In genomic region chr2:84827283-84827920, GRCm38 (mm10) we compare ENCODE assay signal across 8 mouse cellular contexts. TPM values are rescaled to one million over a fixed set of nuclear protein-coding genes. Genes with fewer than 3 reads are reported as not detected.
DNase-seq lines count a peak whose midpoint lies in the region; ATAC-seq lines count a peak whose summit lies in the region.

No protein-coding gene starts in this region.

- intact Hi-C loops in left cerebral cortex, postnatal 25 days (cut with DNase I) = loop anchor here (2.0 kb wide), 1 partner anchor 209 kb away; the partner anchor contains the start of genes P2rx3 and Ssrp1

- no peaks in the 10 kb centered on the region for H3K9me3 ChIP-seq in heart, embryonic 13.5 days

- WGBS in heart, embryonic 13.5 days = under 1% methylated on average over 29 of the region's 29 CpGs

- peak; percentile 22 for DNase-seq in urinary bladder, postnatal 14 days (ENCODE audit: low spot score)
- DNase-seq in urinary bladder, postnatal 10 days (ENCODE audit: low spot score) = no peak
- peak; percentile 14 for DNase-seq in cerebellum, adult 8-10 months
- peak; percentile 58 to 66 for DNase-seq in kidney, postnatal 25 days
- peak; percentile 35 for DNase-seq in neural tube, embryonic 10.5 days (ENCODE audit: extremely low spot score, low spot score)
- no peak for DNase-seq in ovary, postnatal 14 days (ENCODE audit: low spot score)
- DNase-seq in left cerebral cortex, postnatal 25 days (ENCODE audit: low spot score in 2 of 2) = no peak

- H3K27me3 ChIP-seq in heart, embryonic 13.5 days (replicated peaks) = no peaks in the 10 kb centered on the region

- peaks cover 25% of the 10 kb centered on the region for H3K36me3 ChIP-seq in heart, embryonic 13.5 days

- ATAC-seq in heart, embryonic 13.5 days (ENCODE audit: extremely low read depth, insufficient number of reproducible peaks, low FRiP score, low TSS enrichment) = peak; percentile 55

- peak overlapping the region; percentile 92 for H3K9ac ChIP-seq in heart, embryonic 13.5 days

- H3K4me3 ChIP-seq in heart, embryonic 13.5 days = peak overlapping the region; percentile 90

- H3K4me1 ChIP-seq in heart, embryonic 13.5 days = peaks cover 31% of the 10 kb centered on the region

- H3K27ac ChIP-seq in heart, embryonic 13.5 days (replicated peaks) = peak overlapping the region; percentile 83

- peak overlapping the region; percentile 96 for H3K4me2 ChIP-seq in heart, embryonic 13.5 days

RNA-seq across cellular contexts. Expression of gene Timm10, which starts 0.6 kb away (rescaled TPM):
- polyA plus RNA-seq in heart, embryonic 13.5 days (2015; fragmentation: Nextera tagmentation; extraction: Ambion mirVana) = 72.3 and 89.1 TPM in 2 replicates
- 10 to 100 TPM; 48.1 to 59.6 TPM for total RNA-seq in left cerebral cortex, postnatal 25 days (2021)

RNA-seq across cellular contexts. Expression of gene Smtnl1, which starts 5.0 kb away (rescaled TPM):
- polyA plus RNA-seq in heart, embryonic 13.5 days (2015; fragmentation: Nextera tagmentation; extraction: Ambion mirVana) = 0.24 and 0.27 TPM in 2 replicates
- not detected for total RNA-seq in left cerebral cortex, postnatal 25 days (2021)

RNA-seq across cellular contexts. Expression of gene Slc43a1, which starts 11.2 kb away (rescaled TPM):
- polyA plus RNA-seq in heart, embryonic 13.5 days (2015; fragmentation: Nextera tagmentation; extraction: Ambion mirVana) = 16.1 and 17.1 TPM in 2 replicates
- total RNA-seq in left cerebral cortex, postnatal 25 days (2021) = under 1 TPM; 0.18 to 0.69 TPM

RNA-seq across cellular contexts. Expression of gene Ube2l6, which starts 28.8 kb away (rescaled TPM):
- polyA plus RNA-seq in heart, embryonic 13.5 days (2015; fragmentation: Nextera tagmentation; extraction: Ambion mirVana) = 92.5 and 114 TPM in 2 replicates
- total RNA-seq in left cerebral cortex, postnatal 25 days (2021) = 1 to 10 TPM; 5.6 to 8.1 TPM

RNA-seq across cellular contexts. Expression of gene Serping1, which starts 52.2 kb away (rescaled TPM):
- 38.8 and 40.2 TPM in 2 replicates for polyA plus RNA-seq in heart, embryonic 13.5 days (2015; fragmentation: Nextera tagmentation; extraction: Ambion mirVana)
- 1 to 10 TPM; 7.3 to 7.5 TPM for total RNA-seq in left cerebral cortex, postnatal 25 days (2021)

Comparison
In these comparisons a context has a peak if more than half of its experiments do, and no peak if none do; other contexts are left out.
1. DNase-seq: peak in urinary bladder, postnatal 14 days (single experiment), cerebellum, adult 8-10 months (single experiment), kidney, postnatal 25 days (2 of 2) and neural tube, embryonic 10.5 days (single experiment); none in urinary bladder, postnatal 10 days (single experiment), ovary, postnatal 14 days (single experiment) and left cerebral cortex, postnatal 25 days (0 of 2).